Mouse (Mus musculus) spleen, adult 2 months (tissue): Measurements from ENCODE around the gene Brsk2.

Experiments used
- CTCF ChIP-seq: fragments of 200-500 bp; IDR thresholded peaks from 2 replicates; pipeline ENCODE4 v1.5.1; 2011; ENCODE audit warnings: mild to moderate bottlenecking, inconsistent platforms; ENCODE audit not compliant: insufficient read depth, insufficient read length, insufficient replicate concordance; ENCODE audit errors: extremely low read depth
- POLR2A ChIP-seq: fragments of 200-500 bp; IDR thresholded peaks from 2 replicates; pipeline ENCODE4 v1.6.1; 2011; ENCODE audit warnings: low read depth, low read length, inconsistent platforms

DNA sequence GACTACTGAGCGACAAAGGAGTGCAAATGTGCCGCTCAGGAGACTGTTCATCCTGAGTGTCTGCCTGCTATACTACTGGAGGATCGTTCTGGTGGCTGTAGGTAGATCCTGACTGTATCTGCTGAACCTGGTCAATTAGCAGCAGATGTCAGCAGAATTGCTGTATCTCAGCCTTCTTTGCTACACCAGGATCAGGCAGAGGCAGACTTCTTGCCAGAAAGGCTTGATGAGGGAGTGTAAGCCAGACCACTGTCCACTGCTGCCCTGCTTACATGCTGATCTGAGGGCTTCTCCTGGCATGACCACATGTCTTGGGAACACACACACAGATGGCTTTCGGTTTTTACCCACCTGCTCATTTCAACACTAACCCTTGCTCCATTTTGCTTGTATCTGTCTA, 2.3 kb downstream of the Brsk2 start:
- no peak for TF ChIP-seq CTCF
- no peak for TF ChIP-seq POLR2A
